Mouse (Mus musculus) brain, embryonic 14.5 days (tissue): ENCODE data around the gene Icosl.

Source experiments
- CTCF ChIP-seq: fragments of 200-500 bp; IDR thresholded peaks from 2 replicates; pipeline ENCODE4 v1.5.1; 2012; ENCODE audit warnings: inconsistent platforms, mild to moderate bottlenecking, moderate library complexity, borderline replicate concordance; ENCODE audit not compliant: insufficient read depth, insufficient read length; ENCODE audit errors: extremely low read depth
- POLR2A ChIP-seq: fragments of 200-500 bp; IDR thresholded peaks from 2 replicates; pipeline ENCODE4 v1.6.1; 2012; ENCODE audit warnings: mild to moderate bottlenecking, inconsistent platforms, borderline replicate concordance; ENCODE audit not compliant: poor library complexity, insufficient read depth, insufficient read length, severe bottlenecking; ENCODE audit errors: extremely low read depth

DNA sequence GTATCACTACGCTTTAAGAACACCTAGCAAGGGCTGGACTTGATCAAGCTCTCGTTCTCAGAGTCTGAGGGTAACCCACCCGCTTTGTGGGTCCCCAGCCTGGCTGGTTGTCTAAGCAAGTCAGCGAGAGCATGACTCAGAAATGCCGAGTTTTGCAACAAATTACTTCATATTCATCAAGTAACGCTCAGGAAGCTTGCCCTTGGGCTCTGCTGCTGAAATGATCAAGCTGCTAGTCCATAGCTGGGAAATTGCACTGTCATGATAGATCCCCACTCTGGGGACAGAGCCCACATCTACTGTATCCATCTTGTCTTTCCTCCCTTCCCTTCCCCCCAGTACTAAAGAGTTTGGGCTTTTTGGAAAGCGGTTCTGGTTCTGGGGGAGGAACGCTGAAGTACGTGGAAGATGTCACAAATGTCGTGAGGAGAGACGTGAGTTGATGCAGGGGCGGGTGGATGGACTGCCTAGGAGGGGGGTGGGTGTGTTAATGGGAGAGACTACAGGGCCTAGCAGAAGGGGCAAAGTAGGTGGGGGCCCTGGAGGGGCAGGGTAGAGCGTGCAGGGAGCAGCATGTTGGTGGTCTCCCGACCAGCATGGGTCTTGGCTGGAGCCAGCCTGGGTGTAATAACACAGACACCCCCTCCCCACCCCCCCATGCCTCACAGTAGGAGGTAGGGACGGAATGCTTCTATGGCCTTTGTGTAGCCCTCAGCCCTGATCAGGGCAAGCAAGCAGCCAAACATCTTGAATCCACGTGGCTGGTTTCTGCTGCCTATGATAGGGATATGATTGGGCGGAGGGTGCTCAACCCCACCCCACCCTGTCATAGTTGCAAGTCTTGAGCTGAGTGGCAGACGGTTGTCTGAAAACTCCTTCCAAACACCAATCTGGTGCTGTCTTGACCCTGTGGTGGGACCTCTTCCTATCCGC, 14.2 kb upstream of the Icosl start:
- no peak for TF ChIP-seq CTCF
- TF ChIP-seq POLR2A, result no peak
